Mouse (Mus musculus) CH12.LX (cell line): Measurements from ENCODE around the gene Gm10392.

Experiments
- CHD1 ChIP-seq: IDR thresholded peaks from 2 replicates; pipeline ENCODE4 v1.6.1; 2012; ENCODE audit warnings: low read depth, low read length, improper control_type of control experiment, inconsistent platforms
- CTCF ChIP-seq, 2 experiments: IDR thresholded peaks in 1 of 2; conservative IDR thresholded peaks in 1 of 2; 2 replicates each; pipeline ENCODE4 v1.5.1; 2011 to 2012; ENCODE audit warnings: low read depth in 2 of 2, low read length in 2 of 2, improper control_type of control experiment in 1 of 2, inconsistent platforms in 1 of 2, mild to moderate bottlenecking in 1 of 2, moderate library complexity in 1 of 2
- EP300 ChIP-seq: IDR thresholded peaks from 2 replicates; pipeline ENCODE4 v1.6.1; 2011; ENCODE audit warnings: low read length, improper control_type of control experiment
- JUND ChIP-seq: conservative IDR thresholded peaks from 2 replicates; pipeline ENCODE4 v1.6.1; 2011; ENCODE audit warnings: low read depth, low read length, improper control_type of control experiment
- MAX ChIP-seq: IDR thresholded peaks from 2 replicates; pipeline ENCODE4 v1.6.1; 2011; ENCODE audit warnings: low read length, improper control_type of control experiment
- NRF1 ChIP-seq: IDR thresholded peaks from 2 replicates; pipeline ENCODE4 v1.6.1; 2014; ENCODE audit warnings: low read depth, mild to moderate bottlenecking, inconsistent platforms, low read length, improper control_type of control experiment, moderate library complexity
- POLR2A ChIP-seq: IDR thresholded peaks from 2 replicates; pipeline ENCODE4 v1.6.1; 2011; ENCODE audit warnings: low read depth, mild to moderate bottlenecking, improper control_type of control experiment, low read length
- RAD21 ChIP-seq: IDR thresholded peaks from 2 replicates; pipeline ENCODE4 v1.6.1; 2011; ENCODE audit warnings: low read depth, mild to moderate bottlenecking, low read length, improper control_type of control experiment, moderate library complexity
- TBP ChIP-seq: conservative IDR thresholded peaks from 2 replicates; pipeline ENCODE4 v1.6.1; 2011; ENCODE audit warnings: low read depth, low read length, improper control_type of control experiment
- TCF12 ChIP-seq: IDR thresholded peaks from 2 replicates; pipeline ENCODE4 v1.6.1; 2014; ENCODE audit warnings: low read depth, mild to moderate bottlenecking, inconsistent platforms, low read length, improper control_type of control experiment
- ZMIZ1 ChIP-seq: IDR thresholded peaks from 2 replicates; pipeline ENCODE4 v1.6.1; 2012; ENCODE audit warnings: low read depth, mild to moderate bottlenecking, inconsistent platforms, low read length, improper control_type of control experiment

DNA sequence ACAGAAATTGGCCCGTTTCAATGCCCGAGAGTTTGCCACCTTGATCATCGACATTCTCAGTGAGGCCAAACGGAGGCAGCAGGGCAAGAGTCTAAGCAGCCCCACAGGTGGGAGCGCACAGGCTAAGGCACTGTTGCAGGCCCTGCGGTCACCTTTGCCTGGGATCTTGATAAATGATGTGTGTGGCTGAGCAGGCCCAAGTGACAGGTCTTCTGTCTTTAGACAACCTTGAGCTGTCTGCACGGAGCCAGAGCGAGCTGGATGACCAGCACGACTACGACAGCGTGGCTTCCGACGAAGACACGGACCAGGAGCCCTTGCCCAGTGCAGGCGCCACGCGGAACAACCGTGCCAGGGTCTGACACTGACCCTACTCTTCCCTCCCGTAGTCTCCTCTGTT, 14.6 kb downstream of the Gm10392 start:
- no peak for TF ChIP-seq CTCF (conservative IDR thresholded peaks at IDR 0.05 in 1 of 2, IDR thresholded peaks at IDR 0.05 in 1 of 2; ENCODE audit: low read depth in 2 of 2, low read length in 2 of 2)
- TF ChIP-seq JUND: no peak
- TF ChIP-seq MAX: no peak
- TF ChIP-seq RAD21: no peak
- TF ChIP-seq TCF12: no peak
- no peak for TF ChIP-seq ZMIZ1
- TF ChIP-seq EP300: no peak
- TF ChIP-seq POLR2A: no peak
- TF ChIP-seq CHD1: no peak
- no peak for TF ChIP-seq NRF1
- no peak for TF ChIP-seq TBP
